Mouse (Mus musculus): Measurements from ENCODE around the gene 1700056E22Rik.

Gene 1700056E22Rik

DNA sequence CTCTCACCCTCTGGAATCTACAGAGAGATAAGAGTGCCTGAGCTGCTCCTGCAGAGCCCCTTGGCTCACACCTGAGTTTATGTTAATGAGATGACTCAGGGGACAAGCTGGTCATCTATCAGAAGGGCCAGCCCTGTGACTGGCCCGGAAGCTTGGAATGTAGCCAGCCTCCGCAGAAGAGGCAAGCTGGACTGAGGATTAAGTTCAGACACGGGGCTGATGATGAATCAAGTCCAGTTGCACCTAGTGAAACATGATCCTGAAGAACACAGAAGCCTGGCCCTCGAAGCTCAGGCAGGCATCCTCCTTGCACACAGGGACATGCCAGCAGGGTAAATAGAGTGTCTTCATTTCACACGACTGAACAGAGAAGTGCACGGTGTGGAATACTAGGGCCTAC lies 17.7 kb upstream of the 1700056E22Rik start:
- DNase-seq (ENCODE audit: extremely low read depth, low read depth, low spot score) = no peak

GRCm38 (mm10) chr1:184051286-184051685 lies 17.2 kb upstream of the 1700056E22Rik start:
- no peak for DNase-seq (ENCODE audit: extremely low read depth, low read depth, low spot score)

GRCm38 (mm10) chr1:184048675-184049418 lies 14.7 kb upstream of the 1700056E22Rik start:
- no peak for DNase-seq (ENCODE audit: extremely low read depth, low read depth, low spot score)

GRCm38 (mm10) chr1:184047818-184048217 lies 13.7 kb upstream of the 1700056E22Rik start:
- DNase-seq (ENCODE audit: extremely low read depth, low read depth, low spot score) = no peak

DNA sequence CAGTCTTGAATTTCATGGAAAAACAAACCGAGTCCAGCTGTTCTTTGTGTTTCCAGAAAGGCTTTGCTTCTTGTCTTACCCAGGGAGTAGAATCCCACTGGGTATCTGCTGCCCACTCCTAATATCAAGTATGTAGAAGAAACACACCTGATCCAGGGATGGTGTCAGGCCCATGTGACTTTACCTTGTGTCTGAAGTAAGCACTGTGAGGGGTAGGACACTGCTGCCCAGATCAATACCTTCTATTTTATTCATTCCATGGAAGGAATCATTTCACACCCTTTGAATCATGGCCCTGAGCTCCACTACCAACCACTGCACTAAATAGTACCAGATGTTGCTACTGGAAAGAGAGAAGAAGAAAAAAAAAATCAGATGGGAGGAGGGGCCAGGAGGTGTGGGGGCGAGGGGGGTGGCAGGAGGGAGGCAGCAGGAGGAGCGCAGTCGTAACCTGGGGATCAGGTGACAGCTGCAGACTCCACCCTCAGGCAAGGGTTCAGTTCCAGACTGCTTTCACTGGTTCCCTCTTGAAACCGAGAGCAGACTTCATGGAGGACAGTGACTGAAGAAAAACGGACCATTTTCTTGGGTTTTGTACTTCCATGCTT lies 12.1 kb upstream of the 1700056E22Rik start:
- no peak for DNase-seq (ENCODE audit: extremely low read depth, low read depth, low spot score)

DNA sequence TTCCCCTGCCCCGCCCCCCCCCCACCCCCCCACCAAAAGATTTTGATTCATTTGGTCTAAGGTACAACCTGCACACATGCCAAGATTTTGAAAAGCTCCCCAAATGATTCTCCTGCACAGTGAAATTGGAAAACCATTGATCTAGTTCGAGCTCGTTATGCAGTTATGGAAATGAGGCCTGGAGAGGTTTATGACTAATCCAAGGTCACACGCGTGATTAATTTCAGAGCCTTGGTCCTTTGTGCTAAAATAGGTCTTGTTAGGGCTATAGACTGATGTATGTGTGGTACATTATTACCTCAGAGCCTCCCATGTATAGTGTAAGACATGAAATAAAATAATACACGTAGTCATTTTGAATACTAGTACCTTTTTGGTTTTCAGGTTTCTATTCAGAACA lies 9.3 kb upstream of the 1700056E22Rik start:
- DNase-seq (ENCODE audit: extremely low read depth, low read depth, low spot score) = no peak

DNA sequence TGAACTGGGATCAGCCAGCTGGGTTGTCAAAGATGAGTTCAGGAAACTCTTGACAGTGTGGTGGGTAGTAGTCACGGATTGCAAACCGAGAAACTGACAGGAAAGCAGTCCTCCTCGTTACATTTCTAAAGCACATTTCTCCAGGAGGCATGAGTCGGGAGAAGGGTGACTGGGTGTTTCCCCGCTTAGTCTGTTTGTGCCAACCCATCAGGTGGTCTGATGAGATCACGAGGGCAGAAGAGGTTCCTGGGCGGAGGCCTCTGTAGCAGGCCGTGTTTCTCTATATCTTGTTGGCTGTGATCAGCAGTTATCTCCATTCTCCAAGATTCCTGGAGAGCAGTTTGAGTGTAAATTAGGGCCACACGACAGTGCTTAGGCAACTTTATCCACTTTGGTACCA lies 8.6 kb upstream of the 1700056E22Rik start:
- no peak for DNase-seq (ENCODE audit: extremely low read depth, low read depth, low spot score)

GRCm38 (mm10) chr1:184041778-184042573 lies 7.9 kb upstream of the 1700056E22Rik start:
- DNase-seq (ENCODE audit: extremely low read depth, low read depth, low spot score) = no peak

GRCm38 (mm10) chr1:184040906-184041305 lies 6.8 kb upstream of the 1700056E22Rik start:
- no peak for DNase-seq (ENCODE audit: extremely low read depth, low read depth, low spot score)

DNA sequence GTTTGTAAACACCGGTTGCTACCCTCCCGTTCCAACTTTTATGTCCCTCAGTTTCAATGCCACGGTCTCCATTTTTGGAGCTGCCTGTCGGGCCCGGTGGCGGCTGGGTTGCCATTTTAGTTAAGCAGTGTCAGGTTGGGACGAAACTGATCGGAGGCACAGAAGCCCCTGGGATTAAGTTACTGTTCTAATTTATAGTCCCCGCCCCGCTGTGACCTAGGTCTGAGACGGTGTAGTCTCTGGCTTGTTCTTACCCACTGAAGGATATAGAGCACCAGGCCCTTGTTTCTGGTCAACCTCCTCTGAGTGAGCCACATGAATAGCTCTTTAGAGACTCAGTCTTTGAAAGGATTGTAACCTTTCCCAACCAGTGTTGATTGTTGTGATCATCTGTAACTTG lies 6.1 kb upstream of the 1700056E22Rik start:
- no peak for DNase-seq (ENCODE audit: extremely low read depth, low read depth, low spot score)

DNA sequence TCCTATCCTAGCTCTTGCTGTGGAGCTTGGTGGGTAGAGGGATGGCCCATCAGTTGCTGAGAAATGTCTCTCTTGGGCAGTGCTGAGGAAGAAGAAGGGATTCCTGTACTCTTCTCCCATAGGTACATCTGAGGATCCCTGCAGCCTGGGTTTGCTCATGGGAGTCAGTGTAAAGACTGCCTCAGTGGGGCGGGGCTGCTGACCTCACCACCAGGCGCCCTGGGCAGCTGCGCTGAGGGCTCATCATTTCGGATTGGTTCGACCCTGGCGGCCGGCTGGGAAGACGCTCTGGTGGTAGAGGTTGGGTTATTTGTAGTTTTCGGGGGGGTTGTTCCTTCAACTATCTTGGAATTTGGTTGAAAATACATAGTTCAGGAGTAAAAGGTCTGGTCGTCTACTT lies 5.2 kb upstream of the 1700056E22Rik start:
- DNase-seq (ENCODE audit: extremely low read depth, low read depth, low spot score) = no peak

GRCm38 (mm10) chr1:184037802-184038201 lies 3.7 kb upstream of the 1700056E22Rik start:
- DNase-seq (ENCODE audit: extremely low read depth, low read depth, low spot score) = no peak

- no peak for DNase-seq (ENCODE audit: extremely low read depth, low read depth, low spot score)
Measured at GRCm38 (mm10) chr1:184035346-184035903, 1.3 kb upstream of the 1700056E22Rik start.

GRCm38 (mm10) chr1:184034741-184035181 lies 660 bp upstream of the 1700056E22Rik start:
- no peak for DNase-seq (ENCODE audit: extremely low read depth, low read depth, low spot score)

GRCm38 (mm10) chr1:184033390-184034010 lies 601 bp downstream of the 1700056E22Rik start:
- no peak for DNase-seq (ENCODE audit: extremely low read depth, low read depth, low spot score)

DNA sequence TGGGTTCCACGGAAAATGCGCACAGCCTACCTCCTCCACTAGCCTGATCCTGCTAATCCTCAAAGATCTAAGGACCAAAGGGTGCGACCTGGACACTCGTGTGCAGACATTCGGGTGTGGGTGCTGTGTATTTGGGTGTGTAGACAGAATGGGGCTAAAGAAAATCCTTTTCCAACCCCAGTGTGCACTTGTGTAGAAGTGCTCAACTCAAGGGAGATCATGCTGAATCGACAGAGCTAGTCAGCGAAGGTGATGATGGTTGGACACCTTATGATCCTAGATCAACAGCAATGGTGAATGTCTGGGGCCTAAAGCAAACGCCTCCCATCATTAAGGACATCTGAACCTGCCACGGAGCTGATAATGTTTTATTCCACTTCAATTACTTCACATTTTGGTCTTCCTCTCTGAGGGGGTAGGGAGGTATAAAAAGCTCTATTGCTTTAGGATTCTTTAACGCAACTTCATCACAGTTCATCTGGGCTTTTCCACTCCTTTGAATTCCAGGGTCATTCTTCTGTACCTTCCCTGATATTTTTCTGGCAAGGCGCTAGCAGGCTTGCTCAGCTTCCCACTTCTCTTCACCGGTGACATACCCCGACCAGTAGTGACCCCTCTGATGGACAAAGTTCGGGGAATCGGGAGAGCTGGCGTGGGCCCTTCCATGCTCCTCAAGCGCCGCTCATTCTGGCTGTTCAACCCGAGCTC lies 1.3 kb downstream of the 1700056E22Rik start:
- DNase-seq (ENCODE audit: extremely low read depth, low read depth, low spot score) = no peak

DNA sequence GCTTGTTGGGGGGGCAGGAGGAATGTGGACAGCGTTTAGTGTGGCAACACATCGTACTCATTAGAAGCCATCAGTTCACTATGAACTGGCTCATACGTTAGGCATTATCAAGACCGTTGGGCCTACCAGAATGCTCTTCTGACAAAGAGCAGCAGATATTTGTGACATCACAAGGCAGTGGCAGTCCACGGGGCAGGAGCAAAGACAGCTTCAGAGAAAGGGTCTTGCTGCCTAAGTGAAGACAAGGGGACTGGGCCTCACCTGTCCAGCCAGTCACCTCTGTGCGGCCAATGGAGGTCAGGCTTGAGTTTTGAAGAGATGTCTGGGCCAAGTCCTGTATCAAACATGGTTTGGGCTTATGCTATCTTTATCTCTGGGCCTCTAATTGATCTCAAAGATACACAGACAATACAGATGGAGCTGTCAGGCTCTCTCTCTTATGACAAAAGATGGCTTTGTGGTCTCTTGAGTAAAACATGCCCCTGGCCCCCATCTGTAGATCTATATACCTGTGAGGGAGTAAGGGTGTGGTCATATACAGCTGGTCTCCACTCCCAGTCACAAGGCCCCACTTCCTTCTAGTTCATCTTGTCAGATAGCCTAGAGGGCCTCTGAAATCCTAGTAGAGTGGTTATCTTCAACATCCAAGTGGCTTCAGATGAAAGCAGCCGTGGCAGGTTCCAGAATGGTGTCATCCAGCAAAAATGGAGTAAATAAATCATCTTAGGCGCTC lies 3.9 kb downstream of the 1700056E22Rik start:
- no peak for DNase-seq (ENCODE audit: extremely low read depth, low read depth, low spot score)

DNA sequence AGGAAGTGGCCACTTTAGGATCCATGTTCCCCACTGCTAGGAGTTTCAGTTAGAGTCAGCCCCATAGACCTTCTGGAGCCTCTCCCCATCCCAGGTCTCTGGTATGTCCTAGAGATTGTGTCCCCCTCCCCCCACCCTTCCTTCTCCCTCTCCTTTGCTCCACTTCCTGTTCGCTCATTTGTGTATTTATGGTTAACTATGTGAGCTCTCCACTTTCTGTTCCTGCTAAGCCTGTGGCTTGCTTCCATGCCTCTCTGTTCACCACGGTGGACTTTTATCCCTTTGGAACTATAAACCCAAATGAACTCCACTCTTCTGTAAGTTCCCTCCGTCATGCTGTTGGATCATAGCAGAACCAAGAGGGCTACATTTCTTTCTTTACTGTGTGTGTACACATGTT lies 7.1 kb downstream of the 1700056E22Rik start:
- no peak for DNase-seq (ENCODE audit: extremely low read depth, low read depth, low spot score)

DNA sequence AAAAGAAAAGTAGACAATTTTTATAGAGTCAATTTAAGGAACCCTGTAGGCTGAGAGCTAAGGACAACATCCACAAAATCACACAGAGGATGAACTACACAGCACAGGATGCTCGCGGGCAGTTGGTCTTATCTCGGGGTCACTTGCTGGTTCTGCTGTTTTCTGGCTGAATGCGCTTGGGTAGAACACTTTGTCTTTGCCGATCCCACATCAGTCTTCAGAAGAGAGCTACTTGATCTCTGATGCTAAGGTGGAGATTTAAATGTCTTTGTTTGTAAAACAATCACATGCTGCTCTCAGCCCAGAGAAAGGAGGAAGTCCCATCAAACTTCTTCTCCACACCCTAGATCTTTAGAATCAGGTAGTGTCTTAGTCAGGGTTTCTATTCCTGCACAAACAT lies 9.0 kb downstream of the 1700056E22Rik start:
- DNase-seq (ENCODE audit: extremely low read depth, low read depth, low spot score) = no peak

DNA sequence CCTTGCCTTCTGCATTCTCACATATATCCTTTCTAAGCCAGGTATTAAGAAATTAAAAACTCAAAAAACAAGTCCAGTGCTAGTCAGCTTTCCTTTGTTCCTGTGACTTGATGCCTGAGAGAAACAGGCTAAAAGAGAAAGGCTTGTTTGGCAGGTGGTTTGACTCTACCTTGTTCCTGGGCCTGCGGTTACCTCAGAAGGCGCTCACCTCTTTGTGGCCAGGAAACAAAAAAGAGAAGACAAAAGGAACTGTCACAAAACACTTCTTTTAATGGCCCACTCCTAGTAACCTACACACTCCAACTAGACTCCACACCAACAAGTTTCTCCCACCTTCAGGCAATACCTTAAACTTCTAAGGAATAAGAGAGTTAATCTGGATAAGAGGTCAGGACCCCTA lies 9.5 kb downstream of the 1700056E22Rik start:
- DNase-seq (ENCODE audit: extremely low read depth, low read depth, low spot score) = no peak

All from fat pad, adult 2 months (tissue).